Mouse (Mus musculus): ENCODE measurements around the gene Abca8a. TPM values are rescaled to one million over a fixed set of nuclear protein-coding genes. Genes with fewer than 3 reads are reported as not detected.

Abca8a gene
- not detected in 2 replicates for total RNA-seq (2017)

DNA sequence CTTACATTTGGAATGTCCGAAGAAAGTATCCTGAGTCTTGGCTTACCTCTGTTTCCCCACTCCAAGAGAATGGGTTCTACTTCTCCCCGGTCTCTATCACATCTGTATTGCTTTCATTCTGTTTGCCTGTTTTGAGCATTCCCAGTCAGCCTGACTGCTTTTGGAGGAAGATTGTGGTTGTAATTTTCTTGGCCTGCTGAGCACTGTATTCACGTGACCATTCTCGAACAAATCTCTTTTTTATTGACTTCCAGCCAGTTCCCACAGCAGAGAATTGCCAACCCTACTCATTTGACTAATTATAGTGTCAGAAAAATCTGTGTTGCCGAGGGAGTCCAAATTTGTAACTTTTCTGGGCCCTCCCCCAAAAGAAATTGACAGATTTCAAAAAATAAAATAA lies at the start of gene Abca8a:
Abca8a (minus strand) TSS at position 121 of the 400 bp plus-strand sequence.
- no peak for ATAC-seq (ENCODE audit: extremely low read depth, insufficient number of reproducible peaks, low FRiP score, poor library complexity, severe bottlenecking)

DNA sequence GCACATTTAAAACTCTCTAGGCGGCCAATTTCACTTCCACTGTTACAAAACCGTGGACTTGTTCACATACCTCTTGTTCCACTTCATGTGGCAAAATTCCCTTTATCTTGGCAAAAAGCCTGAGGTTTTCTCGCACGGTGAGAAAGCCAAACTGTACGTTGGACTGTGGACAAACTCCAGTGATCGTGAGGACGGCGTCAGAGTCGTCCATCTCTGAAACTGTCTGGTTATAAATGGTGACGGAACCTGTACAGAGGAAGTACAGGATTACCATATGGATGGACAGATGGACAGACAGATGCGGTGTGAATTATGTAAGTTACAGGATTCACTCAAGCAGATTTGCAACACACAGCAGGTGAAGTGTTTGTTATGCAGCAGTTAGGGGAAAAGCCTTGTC lies 49.6 kb upstream of the Abca8a start:
- no peak for ATAC-seq (ENCODE audit: extremely low read depth, insufficient number of reproducible peaks, low FRiP score, poor library complexity, severe bottlenecking)

DNA sequence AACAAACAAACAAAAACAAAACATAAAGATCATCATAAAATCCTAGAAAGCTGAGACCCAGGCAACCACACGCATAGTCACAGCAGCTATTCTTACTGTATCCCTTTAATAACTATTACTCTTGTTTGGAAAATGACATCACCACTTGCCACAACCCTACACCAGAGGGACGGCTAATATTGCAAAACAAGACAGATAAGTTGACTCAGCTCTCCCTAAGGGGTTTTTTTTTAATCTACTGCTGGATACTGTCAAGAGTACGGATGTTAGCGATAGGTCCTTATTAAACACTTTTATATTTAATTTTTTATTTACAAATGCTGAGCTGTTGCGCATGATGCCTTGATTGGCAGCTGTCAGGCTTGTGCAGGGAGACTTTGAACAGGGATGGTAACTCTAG lies 35.0 kb upstream of the Abca8a start:
- ATAC-seq (ENCODE audit: extremely low read depth, insufficient number of reproducible peaks, low FRiP score, poor library complexity, severe bottlenecking): peak; percentile 46; the same call in 1 of the 2 replicates

DNA sequence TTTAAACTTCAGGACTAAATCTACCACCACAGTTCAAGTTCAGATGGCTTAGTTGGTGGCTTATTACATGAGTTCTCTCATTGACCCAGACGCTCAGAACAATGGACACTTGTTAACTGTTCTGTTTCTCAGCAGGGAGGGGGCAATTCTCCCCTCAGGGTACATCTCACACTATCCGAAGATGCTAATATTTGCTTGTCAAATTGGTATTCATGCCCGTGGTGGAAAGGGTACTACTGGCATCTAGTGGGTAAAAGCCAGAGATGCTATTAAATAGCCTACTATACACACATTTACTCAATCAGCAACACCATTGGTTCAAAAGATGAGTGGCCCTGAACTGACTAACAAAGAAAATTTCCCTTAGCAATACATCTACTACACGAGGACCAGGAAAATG lies 15.4 kb upstream of the Abca8a start:
- ATAC-seq (ENCODE audit: extremely low read depth, insufficient number of reproducible peaks, low FRiP score, poor library complexity, severe bottlenecking): no peak

DNA sequence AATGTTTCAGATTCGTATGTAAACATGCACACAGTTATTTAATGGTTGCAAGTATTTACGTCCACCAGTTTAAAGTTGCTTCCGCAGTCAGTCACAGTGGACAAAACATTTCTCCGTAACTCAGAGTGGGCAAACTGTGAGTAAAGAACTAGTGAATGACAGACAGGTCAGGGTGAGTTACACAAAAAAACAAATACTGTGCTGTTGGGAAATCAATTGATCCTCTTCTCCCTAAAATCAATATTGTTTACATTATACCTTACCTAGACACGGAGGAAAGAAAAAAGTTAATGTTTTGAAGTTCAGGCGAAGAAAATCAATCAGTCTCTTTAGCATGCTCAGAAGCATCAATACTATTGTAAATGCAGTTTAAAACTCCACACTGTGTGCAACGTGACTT lies 5.7 kb upstream of the Abca8a start:
- no peak for ATAC-seq (ENCODE audit: extremely low read depth, insufficient number of reproducible peaks, low FRiP score, poor library complexity, severe bottlenecking)

DNA sequence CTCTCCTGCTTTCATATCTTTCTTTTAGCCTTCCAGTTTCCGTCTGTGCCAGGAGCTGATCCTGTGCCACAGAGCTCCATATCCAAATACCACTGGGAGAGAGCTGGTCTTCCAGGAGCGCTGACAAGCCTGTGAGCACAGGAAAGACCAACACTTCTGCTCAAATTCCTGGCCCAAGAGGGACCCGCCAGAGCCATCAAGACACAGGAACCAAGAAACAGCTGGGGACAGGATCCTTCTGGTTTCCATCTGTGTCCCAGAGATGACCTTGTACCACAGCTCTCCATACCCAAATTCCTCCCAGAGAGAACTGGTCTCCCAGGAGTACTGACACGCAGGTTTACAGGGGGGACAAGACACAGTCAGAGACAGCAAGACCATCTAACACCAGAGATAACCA lies 3.1 kb upstream of the Abca8a start:
- ATAC-seq (ENCODE audit: extremely low read depth, insufficient number of reproducible peaks, low FRiP score, poor library complexity, severe bottlenecking): no peak

DNA sequence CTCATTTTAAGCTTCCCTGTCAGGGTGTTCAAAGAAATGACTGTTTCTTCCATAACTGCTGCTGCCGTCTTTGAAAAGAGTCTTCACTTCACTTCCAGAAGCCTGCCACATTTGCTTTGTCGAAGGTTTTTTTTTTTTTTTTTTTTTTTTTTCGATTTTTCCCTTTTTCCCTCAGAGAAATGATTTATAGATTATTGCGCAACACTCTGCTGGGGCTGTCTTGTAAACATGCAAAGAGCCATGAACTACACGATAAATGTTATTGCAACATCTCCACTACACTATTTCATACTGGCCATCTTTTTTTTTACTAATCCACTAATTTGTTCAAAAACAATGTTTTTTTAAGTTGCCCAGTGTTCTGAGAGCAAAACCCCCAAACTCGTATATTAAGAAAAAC lies 1.7 kb upstream of the Abca8a start:
- ATAC-seq (ENCODE audit: extremely low read depth, insufficient number of reproducible peaks, low FRiP score, poor library complexity, severe bottlenecking): no peak

DNA sequence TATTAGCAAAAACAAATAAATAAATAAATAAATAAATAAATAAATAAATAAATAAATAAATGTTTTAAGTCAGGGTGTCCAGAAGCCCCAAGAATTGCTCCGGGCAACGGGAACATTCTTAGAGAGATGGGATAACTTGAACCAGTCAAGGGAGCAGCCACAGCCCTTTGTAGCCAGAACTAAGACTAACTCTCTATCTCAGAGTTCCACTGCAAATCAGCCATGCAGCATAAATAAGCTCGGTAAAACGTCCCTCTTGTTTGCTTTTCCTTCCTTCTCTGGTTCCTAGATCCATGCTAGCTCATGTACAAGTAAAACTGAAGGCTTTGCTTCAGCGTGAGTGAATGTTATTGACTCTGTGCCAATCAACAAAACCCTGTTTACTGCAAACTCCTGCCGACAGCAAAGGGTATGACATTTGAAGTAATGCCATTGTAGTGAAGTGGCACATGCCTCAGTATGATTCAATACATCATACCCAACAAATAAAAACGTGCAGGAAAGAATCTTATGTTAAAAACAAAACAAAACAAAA lies 865 bp downstream of the Abca8a start:
- ATAC-seq (ENCODE audit: extremely low read depth, insufficient number of reproducible peaks, low FRiP score, poor library complexity, severe bottlenecking): no peak

DNA sequence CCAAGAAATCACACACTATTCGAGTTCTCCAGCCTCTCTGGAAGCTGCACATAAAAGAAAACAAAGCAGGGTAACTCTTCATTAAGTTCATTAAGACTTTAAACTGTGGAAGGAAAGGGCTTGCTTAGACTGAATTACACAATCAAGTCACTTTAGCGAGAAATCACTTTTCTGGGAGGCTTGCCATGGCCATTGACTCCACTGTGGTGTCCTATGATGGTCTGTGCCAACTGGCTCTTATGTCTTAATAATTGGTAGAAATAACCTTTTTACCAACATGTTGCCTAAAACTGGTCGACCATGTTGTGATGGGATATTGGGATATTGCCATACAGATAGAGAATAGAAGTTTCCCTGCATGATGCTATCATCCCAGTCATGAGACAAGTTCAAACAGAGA lies 1.5 kb downstream of the Abca8a start:
- ATAC-seq (ENCODE audit: extremely low read depth, insufficient number of reproducible peaks, low FRiP score, poor library complexity, severe bottlenecking): no peak

DNA sequence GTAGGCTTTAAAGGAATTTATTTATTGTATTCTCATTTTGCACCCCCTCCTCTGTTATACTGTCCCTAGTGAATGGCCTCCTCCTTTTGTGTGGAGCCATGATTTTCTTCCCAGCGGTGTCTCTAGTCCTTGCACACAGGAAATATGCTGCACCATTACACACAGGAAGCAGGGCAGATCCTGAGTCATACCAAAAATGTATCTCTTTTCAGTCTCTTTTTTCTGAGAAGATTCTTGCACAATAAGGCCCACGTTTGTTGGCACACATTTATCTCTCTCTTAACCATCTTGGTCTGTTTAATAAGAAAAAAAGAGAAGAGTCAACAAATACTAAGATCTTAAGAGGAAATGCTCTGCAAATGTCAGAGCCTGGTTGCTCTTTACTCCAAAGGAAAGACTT lies 4.5 kb downstream of the Abca8a start:
- ATAC-seq (ENCODE audit: extremely low read depth, insufficient number of reproducible peaks, low FRiP score, poor library complexity, severe bottlenecking): no peak

DNA sequence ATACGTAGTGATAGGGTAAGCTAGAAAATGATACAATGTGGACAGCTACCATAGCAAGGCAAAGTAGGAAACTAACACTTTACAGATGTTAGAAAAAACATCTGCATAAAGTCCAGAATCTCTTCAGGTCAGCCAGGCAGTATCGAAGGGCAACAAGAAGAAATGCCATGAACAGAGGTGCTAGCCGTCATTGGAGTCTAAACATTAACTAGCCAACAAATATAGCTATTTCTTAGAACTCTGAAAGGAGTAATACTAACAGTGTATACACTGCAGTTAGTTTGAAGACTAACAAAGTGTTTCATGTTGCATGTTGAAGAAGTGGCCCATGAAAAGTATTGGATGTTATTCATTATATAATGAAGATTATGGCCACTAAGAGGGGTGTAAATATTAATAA lies 23.6 kb downstream of the Abca8a start:
- no peak for ATAC-seq (ENCODE audit: extremely low read depth, insufficient number of reproducible peaks, low FRiP score, poor library complexity, severe bottlenecking)

DNA sequence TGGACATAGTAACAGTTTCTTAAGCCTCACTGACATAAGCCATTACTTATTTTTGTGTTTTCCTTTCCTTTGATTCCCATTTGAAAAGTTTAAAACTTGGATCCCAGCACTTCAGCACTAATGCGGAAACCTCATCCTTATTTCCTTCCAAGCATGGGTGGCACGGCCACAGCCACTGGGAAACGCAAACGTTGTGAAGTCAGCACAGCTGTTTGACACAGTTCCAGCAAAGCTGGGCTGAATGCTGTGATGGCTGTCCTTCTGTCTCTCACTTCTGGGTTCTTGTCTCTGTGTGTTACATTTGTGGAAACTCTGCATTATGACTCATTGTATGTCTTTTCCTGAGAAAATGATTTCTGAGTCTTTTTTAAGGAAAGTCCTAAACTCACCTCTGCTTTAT lies 34.7 kb downstream of the Abca8a start:
- ATAC-seq (ENCODE audit: extremely low read depth, insufficient number of reproducible peaks, low FRiP score, poor library complexity, severe bottlenecking): no peak

DNA sequence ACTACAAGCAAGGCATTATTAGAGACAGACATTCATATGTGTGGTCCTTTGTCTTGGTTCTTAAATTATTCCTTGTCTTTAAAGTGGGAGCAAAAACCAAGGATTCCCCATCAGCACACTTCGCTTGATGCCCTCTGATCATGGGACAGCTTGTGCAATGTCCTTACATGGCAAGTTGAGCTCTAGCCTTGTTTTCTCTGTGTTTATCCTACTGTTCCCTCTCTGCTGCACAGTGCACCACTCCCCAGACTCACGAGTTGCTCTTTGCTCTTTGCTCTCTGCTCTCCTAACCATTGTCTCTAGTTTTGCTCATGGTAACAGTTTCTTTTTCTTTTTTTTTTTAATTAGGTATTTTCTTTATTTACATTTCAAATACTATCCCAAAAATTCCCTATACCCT lies 35.7 kb downstream of the Abca8a start:
- ATAC-seq (ENCODE audit: extremely low read depth, insufficient number of reproducible peaks, low FRiP score, poor library complexity, severe bottlenecking): no peak

DNA sequence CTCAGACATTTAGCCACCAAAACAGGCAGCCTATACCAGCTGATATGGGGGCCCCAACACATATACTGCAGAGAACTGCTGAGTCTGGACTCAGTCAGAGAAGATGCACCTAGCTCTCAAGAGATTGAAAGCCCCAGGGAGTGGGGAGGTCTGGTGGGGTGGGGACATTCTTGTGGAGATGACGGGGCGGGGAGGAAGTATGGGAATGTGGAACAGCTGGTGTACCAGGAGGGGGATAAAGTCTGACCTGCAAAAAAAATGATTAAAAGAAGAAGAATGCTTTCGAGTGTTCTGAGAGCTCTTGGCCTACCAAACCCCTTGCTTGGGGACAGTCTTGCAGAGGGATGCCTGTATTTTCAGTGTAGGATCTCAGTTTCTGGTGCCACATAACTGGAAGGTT lies 42.1 kb downstream of the Abca8a start:
- no peak for ATAC-seq (ENCODE audit: extremely low read depth, insufficient number of reproducible peaks, low FRiP score, poor library complexity, severe bottlenecking)

DNA sequence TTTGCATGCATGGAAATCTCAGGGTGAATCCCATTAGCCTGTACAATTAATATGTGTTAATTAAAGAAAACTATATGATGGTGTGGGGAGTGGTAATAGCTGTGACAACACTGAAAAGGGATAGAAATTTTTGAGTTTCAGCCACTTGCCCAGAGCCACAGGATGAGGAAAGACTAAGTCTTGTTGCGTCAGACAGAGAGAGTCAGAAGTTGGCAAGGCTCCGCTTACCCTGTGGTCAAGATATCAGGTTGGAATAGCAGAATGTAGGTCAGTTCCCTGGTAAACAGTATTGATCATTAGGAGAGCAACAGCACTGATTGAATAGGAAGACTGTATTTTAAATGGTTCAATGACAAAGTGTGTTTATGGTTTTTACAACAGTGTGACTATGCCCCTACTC lies 58.0 kb downstream of the Abca8a start:
- ATAC-seq (ENCODE audit: extremely low read depth, insufficient number of reproducible peaks, low FRiP score, poor library complexity, severe bottlenecking): no peak

DNA sequence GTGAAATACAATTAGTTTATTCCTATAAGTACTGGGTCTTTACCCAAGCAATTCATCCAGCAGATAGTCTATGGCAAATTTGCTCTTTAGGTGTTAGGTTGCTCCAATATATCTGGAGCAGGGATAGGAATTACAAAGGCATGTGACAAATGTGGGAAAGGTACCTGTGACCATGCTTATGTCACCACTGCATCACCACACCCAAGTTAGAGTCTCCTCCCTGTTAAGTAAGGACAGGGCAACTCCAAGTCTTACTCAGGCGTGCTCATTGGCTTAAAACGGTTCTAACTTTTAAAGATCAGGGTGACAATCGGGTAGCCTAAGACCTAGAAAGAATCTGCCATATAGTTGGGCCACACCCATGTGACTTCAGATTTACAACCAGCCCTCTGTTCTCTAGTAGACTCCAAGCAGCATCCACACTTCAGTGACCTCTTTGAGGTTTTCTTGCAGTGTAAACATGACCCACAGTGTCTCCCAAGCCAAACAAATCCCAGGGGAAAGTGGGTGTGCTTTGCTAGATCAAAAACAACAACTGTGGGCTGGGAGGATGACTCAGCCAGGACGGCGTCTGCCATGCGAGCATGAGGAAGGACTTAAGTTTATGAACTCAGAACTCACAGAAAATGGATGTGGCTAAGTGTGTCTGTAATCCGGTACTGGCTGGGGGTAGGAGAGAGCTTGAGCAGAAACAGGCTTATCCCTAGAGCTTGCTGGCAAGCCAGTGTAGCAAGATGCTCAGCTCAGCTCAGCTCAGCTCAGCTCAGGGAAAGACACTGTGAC lies 66.7 kb downstream of the Abca8a start:
- ATAC-seq (ENCODE audit: extremely low read depth, insufficient number of reproducible peaks, low FRiP score, poor library complexity, severe bottlenecking): no peak

DNA sequence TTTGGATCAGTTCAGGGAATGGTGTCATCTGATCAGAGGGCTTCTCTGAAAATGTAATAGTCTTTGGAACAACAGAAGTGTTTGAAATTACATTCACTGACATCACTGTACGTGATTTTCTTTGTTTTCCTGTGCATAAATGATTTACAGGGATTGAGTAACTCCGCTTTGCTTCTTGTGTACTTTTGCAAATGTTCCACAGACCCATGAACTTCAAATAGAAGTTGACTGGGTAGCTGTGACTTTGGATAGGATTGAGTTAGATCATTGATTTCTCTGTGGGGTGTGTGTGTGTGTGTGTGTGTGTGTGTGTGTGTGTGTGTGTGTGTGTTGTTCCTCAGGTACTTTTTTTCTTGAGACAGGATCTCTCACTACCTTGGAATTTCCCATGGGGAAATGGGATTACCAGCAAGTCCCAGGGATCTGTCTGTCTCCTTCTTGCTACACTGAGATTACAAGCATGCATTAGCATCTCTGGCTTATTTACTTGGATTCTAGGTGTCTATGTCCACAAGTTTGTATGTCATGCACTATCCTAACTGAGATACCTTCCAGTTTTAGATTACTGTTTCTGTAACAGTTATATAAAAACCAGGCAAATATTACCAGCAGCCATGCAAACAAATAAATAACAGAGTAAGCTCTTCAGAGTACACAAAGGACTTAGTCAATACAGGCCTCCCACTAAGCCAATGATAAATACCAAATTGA lies 84.8 kb downstream of the Abca8a start:
- no peak for ATAC-seq (ENCODE audit: extremely low read depth, insufficient number of reproducible peaks, low FRiP score, poor library complexity, severe bottlenecking)

DNA sequence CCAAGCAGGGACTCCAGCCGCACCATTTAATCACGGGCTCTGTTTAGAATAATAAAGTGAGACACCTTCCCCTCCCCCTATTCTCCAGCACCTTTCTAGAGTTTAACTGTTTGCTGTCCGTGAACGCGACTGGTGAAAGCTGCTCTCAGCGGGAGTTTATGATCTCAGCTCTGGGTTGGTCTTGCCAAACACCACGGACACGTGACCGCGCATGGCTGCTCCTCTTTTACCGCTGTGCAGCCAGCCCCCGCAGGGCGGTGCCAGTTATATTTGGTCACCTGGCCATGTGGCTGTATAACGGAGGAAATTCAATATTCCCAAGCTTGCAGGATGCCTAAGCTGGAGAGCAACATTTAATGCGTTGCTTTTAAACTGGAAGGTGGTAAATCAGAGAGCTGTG lies 100.2 kb downstream of the Abca8a start, which contains the start of gene Abca8b:
Abca8b (minus strand) TSS at position 222 of the 400 bp plus-strand sequence.
- peak; percentile 53; the same call in 1 of the 2 replicates for ATAC-seq (ENCODE audit: extremely low read depth, insufficient number of reproducible peaks, low FRiP score, poor library complexity, severe bottlenecking)

DNA sequence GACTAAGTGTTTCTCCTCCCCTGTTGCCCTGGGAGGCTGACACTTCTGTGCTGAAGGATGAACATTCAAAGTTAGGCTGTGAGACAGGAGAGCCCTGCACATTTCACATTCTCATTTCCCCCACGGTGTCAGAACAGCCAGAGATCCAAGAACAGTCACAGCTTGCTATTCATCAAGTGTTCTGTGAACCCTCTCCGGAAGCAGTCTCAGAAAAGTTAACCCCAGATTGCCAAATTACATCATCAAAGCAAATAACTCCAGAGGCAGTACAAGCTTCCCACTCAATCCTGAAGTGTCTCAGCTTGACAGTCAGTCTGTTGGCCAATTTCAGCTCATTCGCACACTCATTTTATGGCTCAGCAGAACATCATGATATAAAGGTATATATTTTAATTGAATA lies 100.8 kb downstream of the Abca8a start:
- ATAC-seq (ENCODE audit: extremely low read depth, insufficient number of reproducible peaks, low FRiP score, poor library complexity, severe bottlenecking): no peak

DNA sequence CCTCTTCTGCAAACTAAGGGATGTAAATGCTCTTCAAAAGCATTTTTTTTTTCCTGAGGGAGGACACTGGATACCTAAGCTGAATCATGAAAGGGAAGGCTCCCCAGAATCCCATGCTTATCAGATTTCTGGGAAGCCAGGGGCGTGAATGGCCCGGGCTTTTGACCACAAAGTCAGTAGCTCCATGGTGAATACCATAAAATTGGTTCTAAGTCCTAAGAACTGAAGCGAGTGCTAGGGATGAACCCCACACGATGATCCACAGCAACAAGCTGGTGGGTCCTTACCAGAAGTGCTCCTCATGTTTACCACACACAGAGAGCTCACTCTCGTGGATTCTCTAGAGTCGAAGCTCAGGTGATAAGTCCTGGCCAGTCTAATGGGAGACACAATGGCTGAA lies 101.8 kb downstream of the Abca8a start:
- no peak for ATAC-seq (ENCODE audit: extremely low read depth, insufficient number of reproducible peaks, low FRiP score, poor library complexity, severe bottlenecking)

Measured in neutrophil, adult 5-6 weeks (primary cell).